Mouse (Mus musculus) kidney, postnatal 0 days (tissue): ENCODE data around the gene Fnbp1. TPM values are rescaled to one million over a fixed set of nuclear protein-coding genes. Genes with fewer than 3 reads are reported as not detected.

Experiments used
- ATAC-seq: fragments of 200-750 bp; cut with Nextera tagmentation; replicated peaks from 2 replicates; pipeline ENCODE4 v1.8.0; 2017; ENCODE audit warnings: low read depth, moderate number of reproducible peaks, moderate TSS enrichment, moderate library complexity; ENCODE audit not compliant: low FRiP score
- DNase-seq: peaks from one replicate; pipeline ENCODE4 v3.0.0-alpha.2; 2016; ENCODE audit warnings: low spot score
- H3K27ac ChIP-seq: fragments of 300-500 bp; sonication (generic); 2 replicates; pipeline ENCODE4 v1.5.1; 2014; ENCODE audit warnings: mild to moderate bottlenecking
- H3K27me3 ChIP-seq: fragments of 300-500 bp; sonication (generic); 2 replicates; pipeline ENCODE4 v1.6.1; 2014; ENCODE audit warnings: low read length, mixed read lengths; ENCODE audit not compliant: insufficient read depth
- H3K36me3 ChIP-seq: fragments of 300-500 bp; sonication (generic); 2 replicates; pipeline ENCODE4 v1.6.1; 2014; ENCODE audit warnings: low read length, mixed read lengths; ENCODE audit not compliant: insufficient read depth
- H3K4me1 ChIP-seq: fragments of 300-500 bp; sonication (generic); replicated peaks from 2 replicates; pipeline ENCODE4 v1.6.1; 2014; ENCODE audit warnings: antibody characterized with exemption, low read length, mixed read lengths; ENCODE audit not compliant: insufficient read depth
- H3K4me2 ChIP-seq: fragments of 300-500 bp; sonication (generic); 2 replicates; pipeline ENCODE4 v1.6.1; 2014; ENCODE audit warnings: mild to moderate bottlenecking, low read length, moderate library complexity, mixed read lengths
- H3K4me3 ChIP-seq: fragments of 300-500 bp; sonication (generic); replicated peaks from 2 replicates; pipeline ENCODE4 v1.5.1; 2014; ENCODE audit warnings: low read depth, low read length
- H3K9ac ChIP-seq: fragments of 300-500 bp; sonication (generic); 2 replicates; pipeline ENCODE4 v1.6.1; 2014; ENCODE audit warnings: low read depth, low read length
- H3K9me3 ChIP-seq: fragments of 300-500 bp; sonication (generic); replicated peaks from 2 replicates; pipeline ENCODE4 v1.6.1; 2016; ENCODE audit warnings: low read length, inconsistent platforms, mixed read lengths
- CTCF ChIP-seq: IDR thresholded peaks from 2 replicates; pipeline ENCODE4 v1.5.1; 2016; ENCODE audit warnings: antibody characterized with exemption, low read depth, mild to moderate bottlenecking, moderate library complexity
- WGBS: fragments of 180-500 bp; shearing (Covaris S2); extraction: QIAGEN DNeasy Blood & Tissue Kit; methylation state at CpG from one replicate; pipeline ENCODE4 v1.1.7; 2014; 5-methylcytosine and 5-hydroxymethylcytosine counted together
- polyA plus RNA-seq: library from polyadenylated mRNA; unstranded; fragments of >200 nt; fragmentation: Nextera tagmentation; extraction: Ambion mirVana; gene quantifications from 2 replicates; pipeline ENCODE4 v1.2.1, GENCODE M21; 2015

Fnbp1 gene
- polyA plus RNA-seq, 1 experiment from 2014 or later, result 12.3 TPM

DNA sequence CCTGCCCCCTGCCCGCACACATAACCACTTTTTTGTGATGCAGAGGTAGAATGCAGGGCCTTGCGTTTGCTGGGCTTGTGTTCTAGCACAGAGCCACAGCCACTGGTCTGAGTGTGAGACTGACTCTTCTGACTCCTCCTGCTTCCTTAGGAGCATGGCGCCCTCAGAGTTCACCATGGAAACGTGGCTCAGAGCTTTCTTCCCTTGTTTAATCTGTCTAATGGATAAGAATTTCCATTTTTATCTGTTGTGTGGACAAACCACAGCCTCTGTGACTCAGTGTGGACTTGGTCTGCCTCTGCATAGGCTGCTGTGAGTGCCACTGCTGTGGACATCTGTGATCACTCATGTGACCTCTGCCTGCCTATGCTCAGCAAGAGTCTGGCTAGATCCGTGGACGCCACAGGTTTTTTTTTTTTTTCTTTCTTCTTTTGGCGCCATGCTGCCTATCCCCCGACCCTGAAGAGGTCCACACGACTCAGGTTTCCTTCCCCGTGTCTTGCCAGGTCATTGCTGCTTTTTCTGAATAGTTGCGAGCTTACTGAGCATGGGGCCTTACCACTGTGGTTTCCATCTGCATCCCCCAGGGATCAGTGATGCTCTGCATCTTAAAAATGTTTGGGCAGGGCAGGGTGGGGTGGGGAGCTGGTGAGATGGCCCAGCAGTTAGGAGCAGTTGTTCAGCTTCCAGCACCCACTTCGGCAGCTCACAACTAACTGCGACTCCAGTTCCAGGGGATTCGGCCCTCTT, 128.3 kb downstream of the Fnbp1 start:
- no peak for DNase-seq
- Histone ChIP-seq H3K36me3 (peaks cover 14% of the 10 kb centered on the region; the same call in 1 of the 2 replicates), H3K27ac (no peak overlapping the region), H3K4me3 (no peak overlapping the region), H3K27me3 (no peaks in the 10 kb centered on the region), H3K9me3 (no peaks in the 10 kb centered on the region), H3K9ac (no peak overlapping the region), H3K4me2 (no peak overlapping the region), H3K4me1 (no peaks in the 10 kb centered on the region)
- 65% methylated on average over 14 of the region's 14 CpGs for WGBS
- no peak for ATAC-seq
- no peak for TF ChIP-seq CTCF

DNA sequence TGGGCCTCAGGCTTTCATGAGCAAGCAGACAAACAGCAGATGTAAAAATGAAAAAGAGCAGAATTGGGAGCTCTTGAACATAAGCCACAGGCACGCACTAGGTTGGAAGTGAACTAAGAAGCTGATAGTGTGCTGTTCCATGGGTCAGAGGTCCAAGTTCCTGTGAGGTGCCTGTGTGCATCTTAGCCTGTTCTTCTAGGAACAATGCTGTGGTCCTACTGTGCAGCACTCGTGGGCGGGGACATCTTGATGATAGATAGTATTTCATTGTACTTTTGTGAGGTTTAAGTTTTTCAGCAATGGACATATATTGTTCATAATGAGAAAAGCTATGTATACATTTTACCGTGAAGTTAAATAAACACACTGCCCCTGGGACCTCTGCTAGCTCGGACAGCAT, 134.6 kb downstream of the Fnbp1 start:
- DNase-seq (no peak), ATAC-seq (no peak)
- 86% methylated on average over 5 of the region's 5 CpGs for WGBS
- no peak overlapping the region for H3K27ac ChIP-seq
- no peak overlapping the region for H3K4me2 ChIP-seq
- no peak for TF ChIP-seq CTCF
- H3K9ac ChIP-seq, result no peak overlapping the region
- H3K4me3 ChIP-seq, result no peak overlapping the region
- no peaks in the 10 kb centered on the region for H3K27me3 ChIP-seq
- no peaks in the 10 kb centered on the region for H3K4me1 ChIP-seq
- no peaks in the 10 kb centered on the region for H3K9me3 ChIP-seq
- peaks cover 13% of the 10 kb centered on the region for H3K36me3 ChIP-seq

DNA sequence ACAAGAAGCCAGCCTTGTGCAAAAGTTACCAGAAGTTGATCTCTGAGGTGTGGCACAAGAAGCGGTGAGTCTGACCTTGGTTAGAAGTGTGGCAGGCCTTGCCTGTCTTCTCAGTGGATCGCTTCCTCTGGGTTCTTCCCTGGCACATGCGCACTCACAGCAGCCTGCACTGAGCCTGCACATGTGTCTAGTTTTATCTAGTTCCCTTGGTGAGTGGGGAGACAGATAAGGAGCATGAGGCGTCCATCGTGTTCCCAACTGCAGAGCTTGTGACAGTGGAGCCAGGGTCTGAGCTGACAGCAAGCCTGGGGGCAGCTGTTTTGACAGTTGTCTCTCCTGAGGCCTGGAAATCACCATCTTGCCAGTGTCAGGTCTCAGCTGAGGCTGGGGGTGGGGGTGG, 135.4 kb downstream of the Fnbp1 start:
- H3K9ac ChIP-seq, result no peak overlapping the region
- no peaks in the 10 kb centered on the region for H3K27me3 ChIP-seq
- H3K36me3 ChIP-seq, result peaks cover 13% of the 10 kb centered on the region
- ATAC-seq (no peak), DNase-seq (no peak)
- H3K4me1 ChIP-seq, result no peaks in the 10 kb centered on the region
- no peak overlapping the region for H3K4me2 ChIP-seq
- H3K9me3 ChIP-seq, result no peaks in the 10 kb centered on the region
- no peak overlapping the region for H3K27ac ChIP-seq
- no peak for TF ChIP-seq CTCF
- WGBS, result 83% methylated on average over 5 of the region's 5 CpGs
- H3K4me3 ChIP-seq, result no peak overlapping the region

DNA sequence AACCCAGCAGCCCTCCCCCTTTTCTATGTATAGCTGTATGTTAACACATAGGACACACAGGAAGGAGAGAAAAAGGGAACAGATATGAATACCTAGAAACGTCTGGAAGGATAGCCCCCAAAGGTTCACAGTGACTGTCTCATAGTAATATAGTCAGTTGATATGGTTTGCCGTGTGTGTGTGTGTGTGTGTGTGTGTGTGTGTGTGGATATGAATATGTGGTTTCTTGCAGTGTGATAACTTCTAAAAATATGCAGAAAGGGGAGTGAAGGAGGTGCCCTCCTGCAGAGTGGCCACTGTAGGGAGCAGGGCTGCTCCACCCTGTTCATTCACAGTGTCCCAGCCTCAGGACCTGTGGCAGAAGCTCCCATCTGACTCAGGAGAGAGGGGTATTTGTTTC, 136.4 kb downstream of the Fnbp1 start:
- no peaks in the 10 kb centered on the region for H3K4me1 ChIP-seq
- H3K27me3 ChIP-seq, result no peaks in the 10 kb centered on the region
- ATAC-seq (no peak), DNase-seq (no peak)
- no peak overlapping the region for H3K4me2 ChIP-seq
- no peak overlapping the region for H3K27ac ChIP-seq
- no peaks in the 10 kb centered on the region for H3K9me3 ChIP-seq
- H3K36me3 ChIP-seq, result peaks cover 13% of the 10 kb centered on the region
- H3K4me3 ChIP-seq, result no peak overlapping the region
- no peak overlapping the region for H3K9ac ChIP-seq
- 92% methylated on average over 2 of the region's 2 CpGs for WGBS
- no peak for TF ChIP-seq CTCF

DNA sequence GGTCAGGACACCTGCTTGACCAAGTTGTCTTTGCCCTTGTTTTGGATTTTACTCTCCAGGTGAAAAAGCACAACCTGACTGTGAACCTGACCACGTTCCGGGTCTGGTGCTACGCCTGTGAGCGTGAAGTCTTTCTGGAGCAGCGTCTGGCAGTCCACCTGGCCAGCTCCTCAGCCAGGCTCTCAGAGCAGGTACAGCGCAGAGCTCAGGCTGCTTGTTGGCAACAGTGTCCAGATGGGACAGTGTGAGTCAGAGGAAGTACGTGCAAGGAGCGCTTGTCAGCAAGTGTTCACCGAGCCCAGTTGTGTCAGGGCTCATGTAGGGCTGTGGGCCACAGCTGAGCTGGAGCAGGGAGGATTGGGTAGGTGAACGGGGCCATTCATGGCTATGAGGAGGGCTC, 139.0 kb downstream of the Fnbp1 start:
- no peak overlapping the region for H3K27ac ChIP-seq
- ATAC-seq (no peak), DNase-seq (no peak)
- TF ChIP-seq CTCF, result no peak
- H3K4me1 ChIP-seq, result no peaks in the 10 kb centered on the region
- no peak overlapping the region for H3K4me3 ChIP-seq
- H3K9ac ChIP-seq, result no peak overlapping the region
- no peak overlapping the region for H3K4me2 ChIP-seq
- H3K27me3 ChIP-seq, result no peaks in the 10 kb centered on the region
- no peaks in the 10 kb centered on the region for H3K9me3 ChIP-seq
- 93% methylated on average over 10 of the region's 10 CpGs for WGBS
- H3K36me3 ChIP-seq, result peaks cover 20% of the 10 kb centered on the region

DNA sequence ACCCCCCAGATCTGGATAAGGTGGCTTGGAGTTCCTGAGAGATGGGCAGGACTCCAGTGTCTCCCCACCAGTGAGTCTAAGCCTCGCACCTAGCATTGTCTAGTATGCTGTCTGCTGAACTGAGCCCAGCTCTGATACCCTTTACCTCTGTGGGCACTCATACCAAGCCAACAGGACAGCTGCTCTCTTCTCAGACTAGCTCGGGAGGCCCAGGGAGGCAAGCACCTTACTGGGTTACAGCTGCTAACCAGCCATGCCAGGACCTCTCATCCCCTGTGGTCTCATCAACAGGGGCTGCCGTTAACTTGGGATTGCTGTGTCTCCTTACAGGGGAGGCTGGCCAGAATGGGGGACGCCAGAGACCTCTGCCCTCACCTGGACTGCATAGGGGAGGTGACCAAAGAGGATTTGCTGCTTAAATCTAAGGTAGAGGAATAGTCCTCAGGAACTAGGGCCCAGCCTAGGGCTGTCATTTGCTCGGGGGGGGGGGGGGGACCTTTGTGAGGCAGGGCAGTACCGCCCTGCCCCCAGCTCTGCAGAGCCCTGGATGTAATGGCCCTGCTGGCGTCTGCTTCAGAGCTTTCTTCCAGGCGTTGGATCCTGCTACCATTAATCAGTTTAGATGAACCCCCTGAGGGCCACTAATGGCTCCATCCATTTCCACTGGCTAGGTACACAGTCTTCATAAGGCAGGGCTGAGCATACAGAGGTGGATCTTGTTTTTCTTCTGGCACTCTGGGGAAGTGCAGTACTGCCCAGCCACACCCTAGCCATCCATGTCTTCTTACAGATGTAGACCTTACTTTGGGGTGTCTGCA, 143.2 kb downstream of the Fnbp1 start:
- H3K27me3 ChIP-seq, result no peaks in the 10 kb centered on the region
- DNase-seq (no peak), ATAC-seq (no peak)
- no peak for TF ChIP-seq CTCF
- no peaks in the 10 kb centered on the region for H3K9me3 ChIP-seq
- H3K9ac ChIP-seq, result no peak overlapping the region
- peaks cover 11% of the 10 kb centered on the region; the same call in 1 of the 2 replicates for H3K36me3 ChIP-seq
- no peak overlapping the region for H3K4me3 ChIP-seq
- no peak overlapping the region for H3K27ac ChIP-seq
- no peak overlapping the region for H3K4me2 ChIP-seq
- 54% methylated on average over 8 of the region's 8 CpGs for WGBS
- H3K4me1 ChIP-seq, result 0 out of 2 replicates have a peak, but pooled peaks cover 6% of the 10 kb centered on the region
